Mouse (Mus musculus) lung, postnatal 25 days (tissue): ENCODE measurements around the gene Zfp142.

ENCODE experiments used
- DNase-seq: peaks from one replicate; pipeline ENCODE4 v3.0.0; 2022; ENCODE audit warnings: low spot score

The Zfp142 gene

DNA sequence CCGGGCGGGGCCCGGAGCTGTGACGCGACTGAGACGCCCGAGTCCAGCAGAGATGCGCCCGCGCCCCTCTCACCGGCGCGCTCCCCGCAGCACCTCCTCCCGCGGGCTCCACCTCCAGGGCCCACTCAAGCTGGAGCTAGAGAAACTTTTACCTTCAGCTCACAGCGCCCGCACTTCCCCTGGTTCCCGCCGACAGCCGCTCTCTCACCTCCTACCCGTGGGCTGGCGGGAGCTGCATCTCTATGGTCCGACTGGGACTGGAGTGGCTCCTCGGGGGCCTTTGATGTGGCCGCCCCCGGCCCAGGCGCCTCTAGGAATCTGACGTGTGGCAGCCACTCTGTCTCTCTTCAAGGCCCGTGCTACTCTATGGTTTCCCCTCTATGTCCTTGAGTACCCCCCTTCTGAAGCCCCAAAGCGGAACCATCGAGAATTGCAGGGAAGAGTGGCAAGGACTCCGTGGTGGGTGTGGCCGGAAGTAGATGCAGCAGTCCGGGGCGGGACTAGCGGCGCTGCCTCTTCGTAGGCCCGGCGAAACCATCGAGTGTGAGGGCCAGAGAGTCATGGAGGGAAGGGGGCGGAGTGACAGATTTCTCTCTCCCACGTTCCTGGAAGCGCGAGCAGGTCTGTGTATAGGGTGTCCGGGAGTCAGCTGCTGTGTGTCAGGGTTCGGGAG lies at the start of gene Zfp142, which contains the start of gene Bcs1l:
Zfp142 (minus strand) TSS at position 474 of the 673 bp plus-strand sequence.
Bcs1l (plus strand) TSS at position 517 of the 673 bp plus-strand sequence.
- DNase-seq = peak; percentile 99

GRCm38 (mm10) chr1:74632734-74633133 lies 44.7 kb upstream of the Zfp142 start:
- DNase-seq = no peak

DNA sequence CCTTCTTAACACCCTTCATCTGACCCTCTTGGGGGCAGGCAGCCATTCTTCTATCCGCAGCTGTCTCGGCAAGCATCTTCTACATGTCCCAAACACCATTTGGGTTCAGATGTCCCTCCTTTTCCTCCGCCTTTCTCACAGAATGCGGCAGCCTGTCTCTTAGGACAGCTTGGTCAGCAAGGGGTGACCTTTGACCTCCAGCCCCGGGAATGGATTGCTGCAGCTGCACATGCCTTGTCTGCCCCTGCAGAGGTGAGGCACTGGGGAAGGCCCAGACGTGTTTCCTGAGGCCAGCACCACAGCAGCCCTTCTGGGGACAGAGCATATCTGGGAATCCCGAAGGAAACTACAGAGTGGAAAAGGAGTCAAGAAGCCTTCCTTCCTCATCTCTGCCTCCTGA lies 40.0 kb upstream of the Zfp142 start:
- DNase-seq = no peak

DNA sequence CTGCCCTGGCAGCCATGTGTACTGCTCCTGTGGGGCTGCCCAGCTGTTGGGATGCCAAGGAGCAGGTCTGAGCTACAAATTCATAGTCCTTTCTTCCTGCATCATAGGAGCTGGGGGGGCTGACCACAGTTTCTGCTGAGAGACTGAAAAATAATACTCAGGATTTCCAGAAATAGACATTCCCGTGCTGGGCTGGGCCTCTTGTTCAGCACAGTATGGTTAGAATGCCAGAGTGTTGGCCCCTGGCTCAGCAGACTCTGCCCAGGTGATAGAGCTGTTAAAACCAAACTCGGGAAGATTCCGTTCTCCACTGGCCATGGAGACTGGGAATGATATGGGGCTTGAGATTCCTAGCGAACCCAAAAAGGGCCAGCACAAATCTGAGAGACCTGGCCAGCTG lies 38.0 kb upstream of the Zfp142 start:
- DNase-seq = peak; percentile 30

DNA sequence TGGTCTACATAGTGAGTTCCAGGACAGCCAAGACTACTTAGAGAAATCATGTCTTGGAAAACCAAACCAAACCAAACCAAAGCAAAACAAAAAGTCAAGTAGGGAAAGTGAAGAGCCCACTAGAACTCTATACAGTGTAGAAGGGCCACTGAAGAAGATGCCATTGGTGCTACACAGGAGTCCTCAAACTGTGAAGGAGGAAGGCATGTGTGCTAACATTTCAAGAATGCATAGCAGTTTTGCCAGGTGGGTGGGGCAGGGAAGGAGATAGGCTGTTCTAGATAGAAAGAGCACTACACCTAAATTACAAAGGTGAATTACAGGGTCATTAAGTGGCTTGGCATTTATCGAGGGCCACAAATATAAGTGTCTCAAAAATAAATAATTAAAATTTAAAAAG lies 36.1 kb upstream of the Zfp142 start:
- peak; percentile 79 for DNase-seq

DNA sequence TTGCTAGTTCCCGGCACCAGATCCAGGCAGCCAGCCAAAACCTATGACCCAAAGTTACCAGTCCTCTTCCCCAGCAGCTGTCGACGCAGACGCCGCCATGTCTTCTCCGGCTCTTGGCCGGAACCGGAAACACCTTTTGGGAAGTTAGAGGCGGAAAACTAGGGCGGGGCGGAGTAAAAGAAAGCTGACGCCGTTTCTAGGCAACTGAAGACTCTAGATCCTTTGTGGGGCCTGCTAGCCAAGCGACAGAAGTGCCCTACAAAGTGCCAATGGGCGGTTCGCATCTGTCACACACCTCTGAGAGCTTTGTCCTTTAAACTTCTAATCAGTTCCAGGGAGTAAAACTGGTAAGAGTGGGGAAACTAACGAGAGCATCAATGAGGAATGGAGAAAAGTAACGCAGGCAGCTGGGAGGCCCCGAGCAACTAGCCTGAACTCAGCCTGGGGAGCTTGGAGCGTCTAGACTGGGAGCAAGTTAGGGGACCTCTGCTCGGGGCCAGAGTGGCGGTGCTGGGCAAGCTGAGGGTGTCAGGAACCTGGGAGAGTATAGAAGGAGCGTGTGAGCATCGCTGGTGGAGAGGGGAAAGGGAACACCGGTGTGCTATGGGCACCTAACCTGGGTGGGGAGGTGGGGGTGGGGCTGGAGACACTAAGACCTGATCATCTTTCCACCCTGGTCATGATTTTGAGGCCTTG lies 13.4 kb upstream of the Zfp142 start, which contains the start of the genes Rnf25 and Stk36:
Rnf25 (minus strand) TSS at position 131 of the 696 bp plus-strand sequence.
Stk36 (plus strand) TSS at position 179 of the 696 bp plus-strand sequence.
- DNase-seq = peak; percentile 90

- DNase-seq = no peak
Measured at GRCm38 (mm10) chr1:74600501-74601266, 12.6 kb upstream of the Zfp142 start.

GRCm38 (mm10) chr1:74594434-74594833 lies 6.4 kb upstream of the Zfp142 start:
- DNase-seq = no peak

DNA sequence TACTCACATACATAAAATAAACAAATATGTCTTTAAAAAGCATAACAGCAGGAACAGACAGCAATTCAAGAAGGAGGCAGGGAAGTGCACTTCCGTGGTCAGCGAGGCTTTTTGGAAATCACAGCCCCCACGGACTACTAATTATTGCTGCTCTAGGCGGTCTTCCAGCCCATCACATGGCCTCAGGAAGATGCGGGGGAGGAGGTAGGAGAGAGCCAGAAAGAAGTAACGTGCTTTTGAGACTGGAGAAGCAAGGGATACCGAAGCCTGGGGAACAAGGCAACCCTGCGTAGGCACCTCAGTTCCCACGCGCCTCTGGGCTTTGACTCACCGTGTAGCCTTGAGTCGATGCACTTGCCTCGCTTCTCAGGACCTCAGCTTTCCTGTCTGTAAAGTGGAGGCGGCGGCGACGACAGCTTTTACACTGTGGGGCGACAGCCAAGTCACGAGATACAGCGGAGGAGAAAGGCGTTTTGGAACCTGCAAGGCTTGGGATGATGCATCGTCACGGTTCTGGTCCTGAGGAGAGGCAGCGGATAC lies 743 bp downstream of the Zfp142 start:
- DNase-seq = no peak

DNA sequence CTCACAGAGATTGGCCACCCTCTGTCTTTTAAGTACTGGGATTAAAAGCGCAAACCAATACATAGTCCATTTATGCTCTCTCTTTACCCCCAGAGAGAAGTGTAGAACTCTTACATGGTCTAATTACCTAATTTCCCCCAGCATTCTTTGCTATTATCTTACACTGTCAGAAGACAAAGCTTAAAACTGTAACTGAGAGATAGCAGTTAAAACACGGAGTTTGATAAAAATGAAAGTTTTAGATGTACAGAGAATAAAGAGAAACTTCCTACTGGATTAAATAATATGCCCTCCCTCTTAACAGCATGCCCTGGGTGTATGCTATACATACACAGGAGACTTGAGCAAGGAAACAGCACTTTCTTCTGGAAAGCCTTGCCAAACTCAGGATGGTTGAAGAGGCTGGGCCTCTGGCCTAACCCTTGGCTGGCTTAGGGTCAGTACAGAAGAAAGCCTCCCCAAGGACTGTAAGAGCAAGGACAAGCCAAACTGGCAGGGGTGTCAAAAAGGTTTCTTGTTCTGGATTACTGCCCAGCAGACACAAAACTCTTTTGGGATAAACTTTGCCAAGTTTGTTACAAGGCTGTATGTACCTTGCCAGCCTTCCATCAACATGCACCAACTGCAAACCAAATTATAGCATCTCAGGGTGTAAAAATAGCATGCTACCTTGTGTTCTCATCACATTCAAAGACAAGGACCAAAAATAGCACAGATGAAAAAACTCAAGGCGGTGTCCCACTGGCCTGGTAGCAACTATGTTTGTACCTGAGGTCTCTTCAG lies 3.2 kb downstream of the Zfp142 start:
- no peak for DNase-seq

GRCm38 (mm10) chr1:74582621-74583020 lies 5.4 kb downstream of the Zfp142 start:
- no peak for DNase-seq

- DNase-seq = no peak
Measured at GRCm38 (mm10) chr1:74569739-74570719, 18.0 kb downstream of the Zfp142 start.

DNA sequence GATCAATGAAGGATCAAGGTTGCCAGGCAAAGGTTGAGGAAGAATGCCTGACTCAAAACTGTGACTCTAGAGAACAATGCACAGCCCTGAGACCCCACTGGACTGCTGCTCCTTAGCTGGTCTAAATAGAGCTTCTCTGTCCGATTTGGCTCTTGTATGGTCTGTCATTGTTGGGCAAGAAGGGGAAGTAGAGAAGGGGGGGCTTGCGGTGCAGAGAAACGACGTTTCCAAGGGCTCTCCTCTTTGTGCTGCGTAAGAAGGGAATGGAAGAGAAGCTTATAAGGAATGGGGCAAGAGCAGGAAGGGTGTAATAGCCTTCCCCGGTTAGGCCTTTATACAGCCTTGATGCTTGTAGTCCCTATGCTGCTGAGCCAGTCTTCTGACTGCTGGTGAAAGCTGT lies 22.2 kb downstream of the Zfp142 start:
- no peak for DNase-seq

GRCm38 (mm10) chr1:74559061-74559460 lies 29.0 kb downstream of the Zfp142 start:
- DNase-seq = no peak

DNA sequence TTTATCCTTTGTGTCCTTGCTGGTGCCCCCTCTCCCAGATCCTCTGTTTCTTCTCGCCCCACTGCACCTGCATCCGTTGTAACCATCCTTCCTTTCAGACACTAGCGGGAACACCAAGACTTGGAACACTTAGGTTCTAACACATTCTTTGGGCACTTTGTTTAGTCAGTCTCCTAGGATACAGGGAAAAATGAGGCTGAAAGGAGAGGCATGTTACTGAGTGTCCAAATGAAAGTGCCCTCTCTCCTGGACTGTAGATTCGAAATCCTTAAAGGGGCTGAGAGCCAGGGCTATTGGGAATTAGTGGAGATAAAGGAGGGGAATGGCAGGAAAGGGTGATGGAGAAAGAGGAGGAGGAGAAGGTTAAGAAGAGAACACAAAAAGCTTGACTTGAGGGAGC lies 43.9 kb downstream of the Zfp142 start, which contains the start of gene Usp37:
Usp37 (minus strand) TSS at position 101 of the 400 bp plus-strand sequence.
- no peak for DNase-seq

DNA sequence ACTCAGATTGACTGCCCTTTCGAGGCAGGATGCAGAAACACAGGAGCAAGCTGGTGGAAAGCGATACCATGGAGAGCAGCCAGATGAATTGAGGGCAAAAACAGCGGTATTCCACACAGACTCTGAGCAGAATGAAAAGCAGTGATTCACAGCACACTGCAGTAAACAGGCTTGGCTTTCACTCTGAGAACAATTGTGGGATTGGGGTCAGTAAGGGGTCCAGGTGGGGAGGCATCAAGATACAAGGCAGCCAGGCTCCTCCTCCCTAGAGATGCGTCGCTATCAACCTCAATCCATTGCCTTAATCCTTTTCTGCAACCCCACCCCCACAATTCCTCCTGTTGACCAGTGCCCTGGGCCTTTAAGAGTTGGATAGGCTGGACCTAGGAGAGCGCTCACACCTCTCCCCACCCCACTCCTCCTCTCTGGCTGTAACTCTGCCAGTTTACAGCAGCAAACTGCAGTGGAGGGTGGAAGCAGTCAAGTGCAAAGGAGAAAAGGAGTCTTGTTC lies 45.5 kb downstream of the Zfp142 start, which contains the start of gene Plcd4:
Plcd4 (plus strand) TSS at position 438 of the 511 bp plus-strand sequence.
- peak; percentile 23 for DNase-seq

GRCm38 (mm10) chr1:74538650-74539049 lies 49.4 kb downstream of the Zfp142 start:
- DNase-seq = no peak

GRCm38 (mm10) chr1:74528589-74528988 lies 59.5 kb downstream of the Zfp142 start:
- DNase-seq = no peak

DNA sequence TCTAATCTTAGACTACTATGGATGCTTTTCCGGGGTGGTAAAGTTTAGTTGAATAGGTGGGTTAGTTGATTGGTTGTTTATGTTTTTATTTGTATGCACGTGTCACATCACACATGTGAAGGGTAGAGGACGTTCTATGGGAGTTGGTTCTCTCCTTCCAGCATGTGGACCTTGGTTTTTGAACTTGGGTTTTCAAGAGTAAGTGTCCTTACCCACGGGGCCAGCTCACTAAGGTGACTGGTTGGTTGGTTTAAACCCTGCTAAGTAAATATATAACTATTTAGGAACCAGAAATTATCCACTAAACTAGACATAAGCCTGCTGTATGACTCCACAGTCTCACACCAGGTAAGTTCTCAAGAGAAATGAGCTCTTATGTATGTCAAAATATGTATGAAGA lies 63.3 kb downstream of the Zfp142 start:
- DNase-seq = no peak

DNA sequence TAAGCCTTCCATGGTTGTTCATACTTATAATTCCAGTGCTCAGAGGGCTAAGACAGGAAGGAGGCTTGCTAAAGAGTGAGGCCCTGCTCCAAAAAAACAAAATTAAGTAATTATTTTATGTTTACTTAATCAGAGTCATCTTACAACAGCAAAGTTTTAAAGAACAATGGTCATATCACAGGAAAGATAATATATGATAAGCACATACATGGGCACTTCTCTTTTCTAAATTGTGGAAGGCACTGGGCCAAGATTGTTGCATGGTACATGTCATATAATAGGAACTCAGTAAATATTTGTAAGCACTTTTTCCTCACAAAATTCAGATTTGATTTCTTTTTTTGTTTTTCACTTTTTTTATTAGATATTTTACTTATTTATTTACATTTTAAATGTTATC lies 68.2 kb downstream of the Zfp142 start:
- no peak for DNase-seq
